1 mouse cellular context compared by ENCODE assay signal in the genomic region with DNA sequence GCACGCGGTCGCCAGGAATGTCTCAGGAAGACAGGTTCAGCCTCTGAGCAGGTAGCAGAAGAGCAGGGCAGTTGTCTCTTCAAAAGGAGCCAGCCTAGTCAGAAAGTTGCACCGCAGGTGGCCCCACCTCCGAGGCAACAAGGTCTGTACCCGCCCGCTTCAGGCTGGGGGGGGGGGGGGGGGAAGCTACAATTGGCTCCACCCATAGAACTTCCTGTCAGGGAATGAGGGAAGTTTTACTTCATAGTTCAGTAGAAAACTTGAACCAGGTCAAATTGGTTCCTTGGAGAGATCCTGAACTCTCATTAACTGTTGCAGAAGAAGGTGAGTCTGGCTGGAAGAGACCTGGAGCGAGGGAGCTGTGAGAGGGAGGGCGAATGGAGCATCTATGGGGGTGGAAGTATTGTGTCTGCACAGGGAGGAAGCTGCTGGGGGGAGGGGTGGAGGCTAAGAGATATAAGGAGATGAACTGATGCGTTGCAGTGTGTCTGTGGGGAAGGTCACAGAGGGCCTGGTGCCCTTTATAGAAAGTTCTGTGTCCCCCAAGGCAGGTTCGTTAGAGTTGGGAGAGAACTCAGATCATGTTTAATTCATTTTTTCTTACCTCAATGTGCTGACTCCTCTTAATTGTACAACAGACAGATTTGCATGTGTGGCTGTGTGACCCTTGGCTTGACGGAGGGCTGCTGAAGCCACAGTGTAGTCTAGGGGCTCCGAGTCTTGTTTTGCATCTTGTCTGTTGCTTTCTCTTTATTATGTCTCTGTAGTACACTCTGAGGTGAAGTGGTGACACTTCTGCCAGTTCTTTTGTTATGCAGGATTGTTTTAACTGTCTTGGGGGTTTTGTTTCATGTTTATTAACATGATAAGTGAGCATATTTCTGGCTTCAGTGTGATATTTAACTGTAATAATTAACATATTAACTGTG.
TF ChIP-seq lines count a peak whose summit lies in the region.

A gene (plus strand): TSS at position 199 of the 929 bp plus-strand sequence.

TF ChIP-seq in CH12.LX, 34 proteins besides CTCF, POLR2A, EP300 and RAD21 (continued from another document):
- TF ChIP-seq KAT2A (IDR thresholded peaks at IDR 0.05; ENCODE audit: insufficient replicate concordance, low read length), result 0 out of 2 replicates have a peak, but pooled peaks have one; percentile 50
- no peak for TF ChIP-seq ZKSCAN1 (IDR thresholded peaks at IDR 0.05; ENCODE audit: borderline replicate concordance, low read depth, low read length)
- TF ChIP-seq HCFC1 (IDR thresholded peaks at IDR 0.05; ENCODE audit: low read depth, low read length), result peak; percentile 56
- peak; percentile 92 for TF ChIP-seq CHD2 (IDR thresholded peaks at IDR 0.05; ENCODE audit: low read length)
- TF ChIP-seq ELF1 (IDR thresholded peaks at IDR 0.05; ENCODE audit: low read depth, low read length), result peak; percentile 50; the same call in 1 of the 2 replicates
- TF ChIP-seq MYC (IDR thresholded peaks at IDR 0.05; ENCODE audit: low read depth, low read length), result peak; percentile 78
- peak; percentile 28; the same call in 1 of the 2 replicates for TF ChIP-seq ZNF384 (IDR thresholded peaks at IDR 0.05; ENCODE audit: low read depth, low read length)
- TF ChIP-seq ETS1 (conservative IDR thresholded peaks at IDR 0.05; ENCODE audit: low read depth, low read length), result peak; percentile 71
- peak; percentile 72; the same call in 1 of the 2 replicates for TF ChIP-seq RCOR1 (conservative IDR thresholded peaks at IDR 0.05; ENCODE audit: low read depth, low read length)
- TF ChIP-seq JUN (IDR thresholded peaks at IDR 0.05; ENCODE audit: insufficient read depth, low read depth, low read length), result peak; percentile 28; the same call in 1 of the 2 replicates
- TF ChIP-seq UBTF (IDR thresholded peaks at IDR 0.05; ENCODE audit: low read depth, low read length), result no peak
- peak; percentile 96 for TF ChIP-seq CHD1 (IDR thresholded peaks at IDR 0.05; ENCODE audit: low read depth, low read length)
